Mouse (Mus musculus) stomach, postnatal 0 days (tissue): ENCODE measurements around the gene Sdcbp2. TPM values are rescaled to one million over a fixed set of nuclear protein-coding genes. Genes with fewer than 3 reads are reported as not detected.
"Not testable (repeated sequence)": the region's sequence is repeated elsewhere in the genome, so short reads cannot be mapped to it uniquely, and the experiment has no call there.

Experiments used
- ATAC-seq: fragments of 200-750 bp; cut with Nextera tagmentation; 2 replicates; pipeline ENCODE4 v1.8.0; 2017; ENCODE audit not compliant: low FRiP score, low TSS enrichment
- DNase-seq: peaks from one replicate; pipeline ENCODE4 v3.0.0-alpha.2; 2016; ENCODE audit warnings: low spot score
- H3K27ac ChIP-seq: fragments of 300-500 bp; sonication (generic); replicated peaks from 2 replicates; pipeline ENCODE4 v1.5.1; 2014; ENCODE audit warnings: mild to moderate bottlenecking, control low read depth
- H3K27me3 ChIP-seq: fragments of 300-500 bp; sonication (generic); 2 replicates; pipeline ENCODE4 v1.6.1; 2014; ENCODE audit warnings: low read length; ENCODE audit not compliant: control insufficient read depth, insufficient read depth
- H3K36me3 ChIP-seq: fragments of 300-500 bp; sonication (generic); 2 replicates; pipeline ENCODE4 v1.6.1; 2014; ENCODE audit warnings: low read length, mixed read lengths; ENCODE audit not compliant: control insufficient read depth, insufficient read depth
- H3K4me1 ChIP-seq: fragments of 300-500 bp; sonication (generic); replicated peaks from 2 replicates; pipeline ENCODE4 v1.6.1; 2014; ENCODE audit warnings: antibody characterized with exemption; ENCODE audit not compliant: control insufficient read depth, insufficient read depth
- H3K4me2 ChIP-seq: fragments of 300-500 bp; sonication (generic); replicated peaks from 2 replicates; pipeline ENCODE4 v1.6.1; 2014; ENCODE audit warnings: low read depth, mild to moderate bottlenecking, control low read depth, moderate library complexity
- H3K4me3 ChIP-seq: fragments of 300-500 bp; sonication (generic); 2 replicates; pipeline ENCODE4 v1.5.1; 2014; ENCODE audit warnings: low read depth, low read length, control low read depth
- H3K9ac ChIP-seq: fragments of 300-500 bp; sonication (generic); 2 replicates; pipeline ENCODE4 v1.6.1; 2014; ENCODE audit warnings: mild to moderate bottlenecking, low read length, control low read depth, mixed read lengths
- H3K9me3 ChIP-seq: fragments of 300-500 bp; sonication (generic); 2 replicates; pipeline ENCODE4 v1.6.1; 2016; ENCODE audit warnings: low read length; ENCODE audit not compliant: control insufficient read depth
- CTCF ChIP-seq: IDR thresholded peaks from 2 replicates; pipeline ENCODE4 v1.5.1; 2016; ENCODE audit warnings: antibody characterized with exemption, low read depth, mild to moderate bottlenecking, moderate library complexity
- EP300 ChIP-seq: optimal IDR thresholded peaks from 2 replicates; pipeline ENCODE3; 2016; ENCODE audit warnings: antibody characterized with exemption
- WGBS: fragments of 180-500 bp; shearing (Covaris S2); extraction: QIAGEN DNeasy Blood & Tissue Kit; methylation state at CpG from one replicate; pipeline ENCODE4 v1.1.7; 2014; 5-methylcytosine and 5-hydroxymethylcytosine counted together
- polyA plus RNA-seq: library from polyadenylated mRNA; unstranded; fragments of >200 nt; fragmentation: Nextera tagmentation; extraction: Ambion mirVana; gene quantifications from 2 replicates; pipeline ENCODE4 v1.2.1, GENCODE M21; 2015

Sdcbp2 gene
- polyA plus RNA-seq, 1 experiment from 2014 or later: 156 TPM

DNA sequence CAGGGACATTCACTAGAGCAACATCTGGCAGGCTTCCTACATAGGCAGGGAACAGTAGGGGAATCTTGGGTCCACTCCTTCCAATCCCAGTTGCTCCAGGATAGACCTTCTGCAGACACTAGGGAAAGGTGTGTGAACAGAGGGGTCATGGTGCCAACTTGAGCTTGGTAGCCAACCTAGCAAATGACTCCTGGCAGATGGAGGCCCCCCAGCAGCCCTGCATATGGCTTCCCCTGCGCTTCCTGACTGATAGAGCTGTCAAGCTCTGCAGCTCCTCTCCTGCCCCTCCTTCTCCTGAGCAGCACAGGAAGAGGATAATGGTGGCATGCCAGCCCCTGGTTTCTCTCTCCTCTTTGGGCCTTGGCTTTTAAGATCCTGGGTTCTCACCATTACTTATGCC lies 36.0 kb downstream of the Sdcbp2 start:
- no peaks in the 10 kb centered on the region for H3K36me3 ChIP-seq
- no peak for ATAC-seq
- no peak overlapping the region for H3K4me2 ChIP-seq
- TF ChIP-seq CTCF (no peak), EP300 (no peak)
- no peaks in the 10 kb centered on the region for H3K4me1 ChIP-seq
- H3K4me3 ChIP-seq: no peak overlapping the region
- H3K9ac ChIP-seq: no peak overlapping the region
- DNase-seq: no peak
- H3K27me3 ChIP-seq: no peaks in the 10 kb centered on the region
- 76% methylated on average over 1 of the region's 1 CpGs for WGBS
- H3K9me3 ChIP-seq: no peaks in the 10 kb centered on the region
- no peak overlapping the region for H3K27ac ChIP-seq

DNA sequence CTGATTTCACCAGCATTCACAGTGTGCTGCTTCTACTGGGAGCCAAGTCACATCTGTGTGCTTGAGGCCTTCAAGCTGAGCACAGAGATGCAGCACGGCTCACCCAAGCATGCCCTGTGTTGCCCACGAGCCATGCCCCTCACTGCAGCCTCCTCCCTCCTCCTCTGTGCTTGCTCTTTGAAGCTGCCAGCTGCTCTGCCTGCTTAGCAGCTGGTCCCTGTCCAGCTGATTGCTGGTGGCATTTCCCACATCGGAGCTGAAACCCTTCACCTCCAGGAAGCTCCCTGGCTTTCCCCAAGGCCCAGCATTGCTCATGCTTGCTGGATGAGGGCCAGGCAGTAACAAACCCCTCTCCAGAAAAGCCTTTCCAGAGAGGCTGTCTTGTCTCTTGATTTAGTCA lies 37.6 kb downstream of the Sdcbp2 start:
- Histone ChIP-seq H3K4me1 (no peaks in the 10 kb centered on the region), H3K4me2 (no peak overlapping the region), H3K4me3 (no peak overlapping the region), H3K36me3 (no peaks in the 10 kb centered on the region), H3K9me3 (no peaks in the 10 kb centered on the region), H3K27me3 (no peaks in the 10 kb centered on the region), H3K27ac (no peak overlapping the region), H3K9ac (no peak overlapping the region)
- no peak for DNase-seq
- TF ChIP-seq CTCF (no peak), EP300 (no peak)
- WGBS: 37% methylated on average over 3 of the region's 3 CpGs
- no peak for ATAC-seq

DNA sequence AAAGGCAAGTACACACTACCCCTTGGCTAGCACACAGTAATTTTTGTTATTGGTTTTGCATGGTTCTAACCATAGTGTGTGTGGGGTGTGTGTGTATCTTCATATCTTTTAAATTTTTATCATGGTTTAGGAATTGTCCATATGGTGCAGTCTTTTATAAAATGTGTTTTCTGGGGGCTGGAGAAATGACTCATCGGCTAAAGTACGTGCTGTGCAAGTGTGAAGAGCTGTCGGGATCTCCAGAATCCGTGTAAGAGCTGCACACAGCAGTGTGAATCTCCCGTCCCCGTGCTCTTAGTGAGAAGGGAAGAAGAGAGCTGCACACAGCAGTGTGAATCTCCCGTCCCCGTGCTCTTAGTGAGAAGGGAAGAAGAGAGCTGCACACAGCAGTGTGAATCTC lies 43.4 kb downstream of the Sdcbp2 start:
- H3K4me3 ChIP-seq, H3K9ac ChIP-seq, H3K4me2 ChIP-seq, H3K4me1 ChIP-seq, DNase-seq, H3K27me3 ChIP-seq, ATAC-seq, H3K27ac ChIP-seq, H3K36me3 ChIP-seq, H3K9me3 ChIP-seq: not testable (repeated sequence)
- WGBS: 47% methylated on average over 6 of the region's 8 CpGs

DNA sequence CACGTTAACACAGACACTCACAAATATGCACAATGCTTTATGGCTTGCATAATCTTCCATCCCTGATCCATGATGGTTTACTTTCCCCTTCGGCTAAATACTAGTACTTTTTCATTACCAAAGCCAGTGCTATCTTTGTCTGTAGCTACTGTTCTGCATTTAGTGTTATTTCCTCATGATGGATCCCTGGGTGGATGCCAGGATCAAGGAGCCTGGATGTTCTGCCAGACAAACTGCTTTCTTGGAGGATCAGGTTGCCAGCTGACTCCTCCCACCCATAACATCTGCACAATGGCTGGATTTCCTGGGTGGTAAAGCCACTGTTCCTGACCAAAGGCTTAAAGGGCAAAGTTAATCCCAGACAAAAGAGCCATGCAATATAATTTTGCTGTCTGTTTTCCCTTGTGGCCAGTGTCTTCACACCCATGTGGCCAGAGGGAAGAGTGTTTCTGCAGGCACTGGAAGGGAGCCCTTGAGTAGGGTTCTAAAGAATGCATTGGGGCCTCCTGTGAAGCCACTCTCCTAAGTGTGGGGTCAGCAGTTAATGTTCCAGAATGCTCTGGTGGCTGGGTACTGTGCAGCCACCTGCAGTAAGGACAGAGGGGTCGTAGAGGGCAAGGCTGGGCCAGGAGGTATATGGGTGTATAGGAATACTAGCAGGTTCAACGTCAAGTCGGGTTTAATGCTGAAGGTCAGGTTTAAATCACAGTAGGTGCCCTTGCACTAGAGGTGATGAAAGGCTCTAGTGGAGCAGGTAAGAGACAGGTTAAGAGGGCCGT lies 44.3 kb downstream of the Sdcbp2 start:
- no peak overlapping the region for H3K9ac ChIP-seq
- no peaks in the 10 kb centered on the region for H3K9me3 ChIP-seq
- H3K36me3 ChIP-seq: no peaks in the 10 kb centered on the region
- no peaks in the 10 kb centered on the region for H3K27me3 ChIP-seq
- H3K4me2 ChIP-seq: no peak overlapping the region
- ATAC-seq (no peak), DNase-seq (no peak)
- no peak overlapping the region for H3K4me3 ChIP-seq
- no peak overlapping the region for H3K27ac ChIP-seq
- no peaks in the 10 kb centered on the region for H3K4me1 ChIP-seq
- 54% methylated on average over 6 of the region's 6 CpGs for WGBS
- TF ChIP-seq CTCF (no peak), EP300 (no peak)

DNA sequence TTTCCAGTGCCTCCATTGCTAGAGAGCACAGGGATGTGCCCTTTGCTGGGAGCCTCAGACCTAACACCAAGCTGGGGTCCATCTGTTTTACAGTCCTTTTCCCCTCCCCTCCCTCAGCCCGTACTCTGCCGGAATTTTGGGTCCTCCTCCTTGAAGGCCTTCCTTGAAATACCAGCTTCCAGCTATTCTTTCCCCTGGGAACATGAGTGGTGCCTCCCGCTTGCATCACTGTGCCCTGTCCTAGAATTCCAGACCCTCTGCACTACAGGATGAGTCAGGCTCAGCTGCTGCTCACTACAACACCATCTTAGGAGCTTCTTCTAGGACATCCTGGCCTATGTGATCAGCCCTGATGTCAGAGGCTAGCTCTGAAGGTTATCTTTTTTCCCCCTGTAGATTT lies 51.4 kb downstream of the Sdcbp2 start:
- no peak overlapping the region for H3K4me2 ChIP-seq
- H3K36me3 ChIP-seq: no peaks in the 10 kb centered on the region
- ATAC-seq (no peak), DNase-seq (no peak)
- TF ChIP-seq EP300 (no peak), CTCF (no peak)
- H3K4me1 ChIP-seq: no peaks in the 10 kb centered on the region
- WGBS: 43% methylated on average over 3 of the region's 3 CpGs
- H3K27ac ChIP-seq: no peak overlapping the region
- H3K9ac ChIP-seq: no peak overlapping the region
- H3K4me3 ChIP-seq: no peak overlapping the region
- H3K9me3 ChIP-seq: no peaks in the 10 kb centered on the region
- H3K27me3 ChIP-seq: no peaks in the 10 kb centered on the region

- no peak for ATAC-seq
- WGBS: 89% methylated on average over 7 of the region's 7 CpGs
These were observed 53.9 kb downstream of the Sdcbp2 start for GRCm38 (mm10) chr2:151626296-151626695.

More at GRCm38 (mm10) chr2:151626296-151626695, 53.9 kb downstream of the Sdcbp2 start:
- no peak overlapping the region for H3K4me3 ChIP-seq
- TF ChIP-seq EP300: no peak
- no peak for TF ChIP-seq CTCF
- H3K9me3 ChIP-seq: no peaks in the 10 kb centered on the region
- no peak for DNase-seq
- no peak overlapping the region for H3K27ac ChIP-seq
- H3K27me3 ChIP-seq: peaks cover 1% of the 10 kb centered on the region; the same call in 1 of the 2 replicates
- H3K36me3 ChIP-seq: no peaks in the 10 kb centered on the region
- H3K4me1 ChIP-seq: no peaks in the 10 kb centered on the region
- H3K4me2 ChIP-seq: no peak overlapping the region
- no peak overlapping the region for H3K9ac ChIP-seq
